8 mouse cellular contexts compared by ENCODE assay signal in genomic region chr14:47529019-47529418, GRCm38 (mm10). TPM values are rescaled to one million over a fixed set of nuclear protein-coding genes. Genes with fewer than 3 reads are reported as not detected.
A peak's percentile ranks its signal among the peaks of the same experiment; 100 is the strongest.
DNase-seq lines count a peak whose midpoint lies in the region; ATAC-seq lines count a peak whose summit lies in the region.

No protein-coding gene starts in this region.

- no peak overlapping the region for H3K9ac ChIP-seq in midbrain, embryonic 16.5 days (ENCODE audit: low read depth, low read length)

- no peak overlapping the region for H3K4me2 ChIP-seq in midbrain, embryonic 16.5 days (ENCODE audit: low read length)

- no peak for ATAC-seq in midbrain, embryonic 16.5 days
- ATAC-seq in megakaryocyte progenitor cell, adult 5-6 weeks (replicated peaks; ENCODE audit: poor library complexity): peak; percentile 40

- WGBS in midbrain, embryonic 10.5 days: 43% methylated on average over 8 of the region's 8 CpGs
- WGBS in midbrain, embryonic 16.5 days: 43% methylated on average over 8 of the region's 8 CpGs

- no peak overlapping the region for H3K4me3 ChIP-seq in midbrain, embryonic 10.5 days
- H3K4me3 ChIP-seq in midbrain, embryonic 16.5 days (ENCODE audit: low read depth, low read length): no peak overlapping the region

- no peak overlapping the region for H3K27ac ChIP-seq in midbrain, embryonic 10.5 days (replicated peaks)
- H3K27ac ChIP-seq in midbrain, embryonic 16.5 days (ENCODE audit: low read length): no peak overlapping the region

- no peaks in the 10 kb centered on the region for H3K9me3 ChIP-seq in midbrain, embryonic 10.5 days (replicated peaks)
- H3K9me3 ChIP-seq in midbrain, embryonic 16.5 days (replicated peaks; ENCODE audit: control insufficient read depth, low read length, poor library complexity, severe bottlenecking): no peaks in the 10 kb centered on the region

- H3K4me1 ChIP-seq in midbrain, embryonic 10.5 days: peaks cover 3% of the 10 kb centered on the region; the same call in 1 of the 2 replicates
- no peaks in the 10 kb centered on the region for H3K4me1 ChIP-seq in midbrain, embryonic 16.5 days (ENCODE audit: control insufficient read depth, insufficient read depth, low read length)

- no peaks in the 10 kb centered on the region for H3K27me3 ChIP-seq in midbrain, embryonic 10.5 days (ENCODE audit: low read depth, poor library complexity, severe bottlenecking)
- no peaks in the 10 kb centered on the region for H3K27me3 ChIP-seq in midbrain, embryonic 16.5 days (ENCODE audit: control insufficient read depth, insufficient read depth, low read depth, low read length)

- peak; percentile 41 for DNase-seq in midbrain, embryonic 10.5 days (ENCODE audit: low spot score)
- peak; percentile 40 for DNase-seq in T-cell, adult 2 months (ENCODE audit: low spot score)
- DNase-seq in cerebellum, postnatal 10 days: peak; percentile 72 to 81
- DNase-seq in heart, adult 8-10 months (ENCODE audit: low spot score): peak; percentile 74
- peak; percentile 45 to 71 for DNase-seq in layer of hippocampus, postnatal 14 days (ENCODE audit: low spot score in 2 of 2)
- DNase-seq in thymus, postnatal 14 days: peak; percentile 69

- H3K36me3 ChIP-seq in midbrain, embryonic 10.5 days: peaks cover 38% of the 10 kb centered on the region
- peaks cover 4% of the 10 kb centered on the region; the same call in 1 of the 2 replicates for H3K36me3 ChIP-seq in midbrain, embryonic 16.5 days (ENCODE audit: control insufficient read depth, insufficient read depth, low read length)

RNA-seq across cellular contexts. Expression of gene Atg14, which starts 41.4 kb away (rescaled TPM):
- polyA plus RNA-seq in midbrain, embryonic 10.5 days (2016; fragmentation: Nextera tagmentation; extraction: Ambion mirVana): 14.7 and 17.4 TPM in 2 replicates
- 19.7 and 21.0 TPM in 2 replicates for polyA plus RNA-seq in midbrain, embryonic 16.5 days (2015; fragmentation: Nextera tagmentation; extraction: Ambion mirVana)
- total RNA-seq in heart, adult 8-10 months (2022): 10 to 100 TPM in 2 of 4 experiments, 1 to 10 TPM in 2; 8.0 to 11.3 (median 9.8) TPM
- total RNA-seq in layer of hippocampus, postnatal 14 days (2021): 10 to 100 TPM; 14.7 to 15.1 TPM
- 6.1 and 7.5 TPM in 2 replicates for total RNA-seq in megakaryocyte progenitor cell, adult 5-6 weeks (2015)
- 7.1 and 10.9 TPM in 2 replicates for total RNA-seq in megakaryocyte progenitor cell, adult 5-6 weeks (2017)
